Mouse (Mus musculus) kidney, adult 2 months (tissue): Measurements from ENCODE around the gene Cep170. TPM values are rescaled to one million over a fixed set of nuclear protein-coding genes. Genes with fewer than 3 reads are reported as not detected.
"Not testable (repeated sequence)": the region's sequence is repeated elsewhere in the genome, so short reads cannot be mapped to it uniquely, and the experiment has no call there.

ENCODE experiments used
- DNase-seq: peaks from one replicate; pipeline ENCODE4 v3.0.0; 2021
- H3K27ac ChIP-seq: fragments of 200-500 bp; 2 replicates; pipeline ENCODE4 v1.5.1; 2012; ENCODE audit warnings: low read depth, low read length, control low read depth, inconsistent platforms; ENCODE audit not compliant: insufficient read depth
- H3K27me3 ChIP-seq: fragments of 200-500 bp; replicated peaks from 2 replicates; pipeline ENCODE4 v1.6.1; 2012; ENCODE audit warnings: mild to moderate bottlenecking, moderate library complexity, low read length, inconsistent platforms; ENCODE audit not compliant: control insufficient read depth, insufficient read depth
- H3K36me3 ChIP-seq: fragments of 200-500 bp; 2 replicates; pipeline ENCODE4 v1.6.1; 2012; ENCODE audit warnings: mild to moderate bottlenecking, moderate library complexity, low read length, inconsistent platforms; ENCODE audit not compliant: control insufficient read depth, insufficient read depth
- H3K4me1 ChIP-seq: fragments of 200-500 bp; 2 replicates; pipeline ENCODE4 v1.6.1; 2011; ENCODE audit warnings: low read length; ENCODE audit not compliant: control insufficient read depth, insufficient read depth
- H3K4me3 ChIP-seq: fragments of 200-500 bp; 2 replicates; pipeline ENCODE4 v1.5.1; 2011; ENCODE audit warnings: mild to moderate bottlenecking, low read depth, low read length, control low read depth; ENCODE audit not compliant: insufficient read depth
- CTCF ChIP-seq: fragments of 200-500 bp; conservative IDR thresholded peaks from 2 replicates; pipeline ENCODE4 v1.5.1; 2011; ENCODE audit warnings: low read depth, mild to moderate bottlenecking, control low read depth, low read length, moderate library complexity, mixed read lengths; ENCODE audit not compliant: insufficient read depth, insufficient read length
- POLR2A ChIP-seq: fragments of 200-500 bp; IDR thresholded peaks from one replicate; pipeline ENCODE4 v1.6.1; 2011; ENCODE audit warnings: low read depth, low read length, control low read depth
- WGBS: fragments of 180-500 bp; shearing (Covaris S2); methylation state at CpG from one replicate; pipeline ENCODE4 v1.1.7; 2018; 5-methylcytosine and 5-hydroxymethylcytosine counted together
- polyA plus RNA-seq: library from polyadenylated mRNA; depleted of rRNA; stranded (reverse); fragments of >200 nt; gene quantifications from 2 replicates; pipeline ENCODE4 v1.2.3, GENCODE M21; 2012

Gene Cep170
- polyA plus RNA-seq, 1 experiment = 3.2 TPM

GRCm38 (mm10) chr1:176847118-176847859 is 33.4 kb upstream of the Cep170 start:
- Histone ChIP-seq H3K27ac (no peak overlapping the region), H3K27me3 (no peaks in the 10 kb centered on the region), H3K4me3 (no peak overlapping the region), H3K4me1 (no peaks in the 10 kb centered on the region), H3K36me3 (no peaks in the 10 kb centered on the region; the same call in 1 of the 2 replicates)
- 81% methylated on average over 10 of the region's 10 CpGs for WGBS
- no peak for TF ChIP-seq POLR2A
- DNase-seq = no peak

DNA sequence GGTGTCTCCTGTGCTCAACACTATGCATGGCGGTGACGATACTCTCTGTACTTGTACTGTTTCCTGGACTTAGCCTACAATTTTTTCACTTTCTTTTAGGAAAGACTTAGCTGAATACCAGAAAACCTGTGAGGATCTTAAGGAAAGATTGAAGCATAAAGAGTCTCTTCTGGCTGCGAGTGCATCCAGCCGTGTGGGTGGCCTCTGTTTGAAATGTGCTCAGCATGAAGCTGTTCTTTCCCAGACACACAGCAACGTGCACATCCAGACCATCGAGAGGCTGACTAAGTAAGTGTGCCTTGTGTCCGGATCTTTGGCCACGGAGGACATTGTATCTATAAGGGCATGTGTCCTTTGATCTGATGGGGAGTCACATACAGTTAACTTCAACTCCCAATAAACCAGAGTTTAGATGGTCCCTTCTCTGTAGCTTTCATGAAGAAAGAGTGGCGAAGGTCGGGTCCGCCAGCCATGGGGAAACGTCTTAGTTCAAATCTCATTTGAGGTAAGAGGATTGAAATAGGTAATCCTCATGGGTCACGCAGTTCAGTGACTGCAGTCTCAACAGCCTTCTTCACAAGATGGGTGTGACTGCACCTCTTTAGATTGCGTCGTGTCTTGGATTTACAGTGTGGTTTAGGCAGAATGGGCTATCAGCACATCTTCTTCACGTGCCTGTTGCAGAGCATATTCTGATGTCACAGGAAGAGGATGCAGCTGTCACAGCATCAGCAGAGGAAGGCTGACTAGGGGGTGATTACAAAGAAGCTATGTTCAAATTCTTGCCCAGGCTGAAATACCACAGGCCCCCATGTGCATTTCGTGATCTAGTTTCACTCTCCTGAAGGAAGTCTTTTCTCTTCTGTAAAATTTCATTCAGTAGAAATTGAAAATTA is 31.5 kb upstream of the Cep170 start:
- no peaks in the 10 kb centered on the region for H3K27me3 ChIP-seq
- H3K4me3 ChIP-seq = no peak overlapping the region
- peaks cover under 1% of the 10 kb centered on the region for H3K36me3 ChIP-seq
- H3K27ac ChIP-seq = no peak overlapping the region
- no peak for DNase-seq
- WGBS = 85% methylated on average over 17 of the region's 17 CpGs
- no peak for TF ChIP-seq POLR2A
- no peaks in the 10 kb centered on the region for H3K4me1 ChIP-seq

GRCm38 (mm10) chr1:176836562-176836961 is 22.7 kb upstream of the Cep170 start:
- H3K27ac ChIP-seq, H3K36me3 ChIP-seq, H3K4me3 ChIP-seq, H3K4me1 ChIP-seq, DNase-seq, H3K27me3 ChIP-seq: not testable (repeated sequence)
- WGBS = 76% methylated on average over 7 of the region's 7 CpGs

DNA sequence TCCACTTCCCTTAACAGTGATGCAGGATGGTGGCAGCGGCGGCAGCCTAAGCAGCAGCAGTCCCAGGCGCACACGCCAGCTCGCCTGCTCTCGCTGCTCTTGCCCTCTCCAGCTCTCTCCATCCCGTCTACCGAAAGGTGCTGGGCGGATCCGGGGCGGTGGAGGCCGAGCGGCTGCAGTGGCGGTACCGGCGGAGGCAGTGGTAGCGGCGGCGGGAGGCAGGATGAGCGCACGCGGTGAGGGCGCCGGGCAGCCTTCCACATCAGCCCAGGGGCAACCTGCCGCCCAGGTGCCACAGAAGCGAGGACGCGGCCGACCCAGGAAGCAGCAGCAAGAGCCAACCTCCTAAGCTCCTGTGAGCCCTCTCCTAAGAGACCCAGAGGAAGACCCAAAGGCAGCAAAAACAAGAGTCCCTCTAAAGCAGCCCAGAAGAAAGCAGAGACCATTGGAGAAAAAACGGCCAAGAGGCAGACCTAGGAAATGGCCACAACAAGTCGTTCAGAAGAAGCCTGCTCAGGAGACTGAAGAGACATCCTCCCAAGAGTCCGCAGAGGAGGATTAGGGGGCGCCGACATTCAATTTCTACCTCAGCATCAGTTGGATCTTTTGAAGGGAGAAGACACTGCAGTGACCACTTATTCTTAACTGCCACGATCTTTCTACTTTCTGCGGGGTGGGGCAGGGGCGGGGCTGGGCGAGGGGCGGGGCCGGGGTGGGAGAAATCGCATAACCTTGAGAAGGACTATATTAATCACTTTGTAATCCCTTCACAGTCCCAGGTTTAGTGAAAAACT is 21.8 kb upstream of the Cep170 start:
- WGBS = 24% methylated on average over 41 of the region's 41 CpGs
- Histone ChIP-seq H3K27me3 (no peaks in the 10 kb centered on the region), H3K4me1 (no peaks in the 10 kb centered on the region), H3K27ac (no peak overlapping the region), H3K36me3 (peaks cover 4% of the 10 kb centered on the region), H3K4me3 (peak overlapping the region; percentile 25)
- TF ChIP-seq CTCF (no peak), POLR2A (no peak)
- DNase-seq = no peak

DNA sequence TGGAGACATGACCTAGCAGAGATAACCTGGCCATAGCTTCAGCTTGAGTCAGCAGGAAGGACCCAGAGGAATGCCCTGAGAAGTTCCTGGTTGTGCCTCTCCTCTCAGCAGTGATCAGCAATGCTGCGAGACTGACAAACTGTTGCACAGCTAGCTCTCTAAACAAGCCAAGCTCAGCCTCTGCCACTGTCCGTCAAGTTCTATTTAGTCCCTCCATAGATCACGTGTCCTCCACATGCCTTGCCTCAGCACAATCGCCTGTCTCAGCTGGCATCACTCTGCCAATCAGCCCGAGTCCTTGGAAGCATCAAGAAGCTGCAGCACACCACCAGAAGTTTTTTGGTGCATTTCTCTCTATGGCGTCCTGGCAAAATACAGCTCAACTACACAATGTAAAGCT is 21.0 kb upstream of the Cep170 start:
- 89% methylated on average over 6 of the region's 6 CpGs for WGBS
- Histone ChIP-seq H3K4me3 (no peak overlapping the region), H3K27ac (no peak overlapping the region), H3K36me3 (peaks cover 2% of the 10 kb centered on the region; the same call in 1 of the 2 replicates), H3K4me1 (no peaks in the 10 kb centered on the region), H3K27me3 (no peaks in the 10 kb centered on the region)
- DNase-seq = no peak
- TF ChIP-seq CTCF (no peak), POLR2A (no peak)

GRCm38 (mm10) chr1:176833948-176834347 is 20.1 kb upstream of the Cep170 start:
- Histone ChIP-seq H3K4me3 (no peak overlapping the region), H3K36me3 (peaks cover 2% of the 10 kb centered on the region; the same call in 1 of the 2 replicates), H3K4me1 (no peaks in the 10 kb centered on the region), H3K27me3 (no peaks in the 10 kb centered on the region), H3K27ac (no peak overlapping the region)
- 85% methylated on average over 3 of the region's 3 CpGs for WGBS
- TF ChIP-seq POLR2A = no peak
- TF ChIP-seq CTCF = no peak
- no peak for DNase-seq

GRCm38 (mm10) chr1:176833257-176833656 is 19.4 kb upstream of the Cep170 start:
- no peak for TF ChIP-seq CTCF
- TF ChIP-seq POLR2A = no peak
- Histone ChIP-seq H3K27me3 (no peaks in the 10 kb centered on the region), H3K36me3 (peaks cover 2% of the 10 kb centered on the region; the same call in 1 of the 2 replicates), H3K27ac (no peak overlapping the region), H3K4me3 (no peak overlapping the region), H3K4me1 (no peaks in the 10 kb centered on the region)
- DNase-seq = no peak
